Mouse (Mus musculus): ENCODE results near the gene Fam198b. TPM values are rescaled to one million over a fixed set of nuclear protein-coding genes. Genes with fewer than 3 reads are reported as not detected.

The Fam198b gene
- polyA plus RNA-seq, 1 experiment from 2014 or later, result 3.1 TPM

DNA sequence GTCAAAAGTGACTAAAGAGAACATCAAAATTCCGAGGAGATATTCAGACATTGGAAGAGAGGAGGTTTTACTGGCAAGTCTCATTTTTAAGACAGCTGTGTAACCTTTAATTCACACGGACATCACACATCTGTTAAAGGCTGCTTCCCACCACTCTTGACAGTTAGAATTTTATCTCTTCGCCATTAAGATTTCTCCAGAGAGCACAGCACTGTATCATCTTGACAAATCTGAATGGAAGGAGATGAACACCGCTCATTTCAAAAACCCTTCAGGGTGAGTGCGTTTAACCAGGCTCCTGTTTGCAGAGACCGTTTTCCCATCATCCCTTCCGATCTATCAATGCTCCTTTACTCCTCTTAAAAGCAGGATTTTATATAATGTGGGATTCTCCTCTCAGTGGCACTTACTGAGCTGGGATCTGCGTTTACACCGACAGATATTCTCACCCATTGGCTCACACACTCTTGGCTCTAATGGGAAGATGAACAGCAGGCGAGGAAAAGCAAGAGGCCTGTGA is 20.0 kb downstream of the Fam198b start:
- H3K4me3 ChIP-seq (ENCODE audit: low read depth, low read length), result no peak overlapping the region
- H3K4me2 ChIP-seq (replicated peaks; ENCODE audit: low read depth, low read length), result no peak overlapping the region
- no peaks in the 10 kb centered on the region for H3K36me3 ChIP-seq (ENCODE audit: control insufficient read depth, insufficient read depth, low read length)
- ATAC-seq (ENCODE audit: low FRiP score) (peak; percentile 38; the same call in 1 of the 2 replicates), DNase-seq (ENCODE audit: low spot score) (no peak)
- H3K27ac ChIP-seq (ENCODE audit: low read depth, low read length), result no peak overlapping the region
- no peak overlapping the region for H3K9ac ChIP-seq (ENCODE audit: low read depth, low read length)
- no peaks in the 10 kb centered on the region for H3K4me1 ChIP-seq (replicated peaks; ENCODE audit: control insufficient read depth, insufficient read depth, low read length)
- WGBS, result 79% methylated on average over 10 of the region's 10 CpGs
- no peaks in the 10 kb centered on the region for H3K27me3 ChIP-seq (ENCODE audit: control insufficient read depth, insufficient read depth, low read length)
- H3K9me3 ChIP-seq (ENCODE audit: control insufficient read depth, low read length), result no peaks in the 10 kb centered on the region

DNA sequence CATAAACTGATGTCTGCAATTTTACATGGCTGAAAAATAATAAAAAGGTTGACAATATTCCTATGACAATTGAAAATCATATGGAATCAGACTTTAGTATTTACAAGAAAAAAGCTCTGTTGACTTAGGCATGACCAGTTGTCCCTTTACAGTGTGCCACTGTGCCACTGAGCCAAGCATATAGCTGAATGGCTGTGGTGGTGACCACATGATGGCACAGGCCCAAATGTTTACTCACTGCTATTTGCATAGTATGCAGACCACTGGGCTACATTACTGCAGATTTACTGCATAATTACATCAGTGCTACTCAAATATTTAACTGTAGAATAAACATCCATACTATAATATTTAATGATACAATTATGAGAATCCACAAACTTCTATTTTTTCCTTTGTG is 21.1 kb downstream of the Fam198b start:
- Histone ChIP-seq H3K4me1 (replicated peaks; ENCODE audit: control insufficient read depth, insufficient read depth, low read length) (no peaks in the 10 kb centered on the region), H3K36me3 (ENCODE audit: control insufficient read depth, insufficient read depth, low read length) (no peaks in the 10 kb centered on the region), H3K4me3 (ENCODE audit: low read depth, low read length) (no peak overlapping the region), H3K27ac (ENCODE audit: low read depth, low read length) (no peak overlapping the region), H3K9me3 (ENCODE audit: control insufficient read depth, low read length) (no peaks in the 10 kb centered on the region), H3K9ac (ENCODE audit: low read depth, low read length) (no peak overlapping the region), H3K27me3 (ENCODE audit: control insufficient read depth, insufficient read depth, low read length) (no peaks in the 10 kb centered on the region), H3K4me2 (replicated peaks; ENCODE audit: low read depth, low read length) (no peak overlapping the region)
- ATAC-seq (ENCODE audit: low FRiP score) (no peak), DNase-seq (ENCODE audit: low spot score) (no peak)

DNA sequence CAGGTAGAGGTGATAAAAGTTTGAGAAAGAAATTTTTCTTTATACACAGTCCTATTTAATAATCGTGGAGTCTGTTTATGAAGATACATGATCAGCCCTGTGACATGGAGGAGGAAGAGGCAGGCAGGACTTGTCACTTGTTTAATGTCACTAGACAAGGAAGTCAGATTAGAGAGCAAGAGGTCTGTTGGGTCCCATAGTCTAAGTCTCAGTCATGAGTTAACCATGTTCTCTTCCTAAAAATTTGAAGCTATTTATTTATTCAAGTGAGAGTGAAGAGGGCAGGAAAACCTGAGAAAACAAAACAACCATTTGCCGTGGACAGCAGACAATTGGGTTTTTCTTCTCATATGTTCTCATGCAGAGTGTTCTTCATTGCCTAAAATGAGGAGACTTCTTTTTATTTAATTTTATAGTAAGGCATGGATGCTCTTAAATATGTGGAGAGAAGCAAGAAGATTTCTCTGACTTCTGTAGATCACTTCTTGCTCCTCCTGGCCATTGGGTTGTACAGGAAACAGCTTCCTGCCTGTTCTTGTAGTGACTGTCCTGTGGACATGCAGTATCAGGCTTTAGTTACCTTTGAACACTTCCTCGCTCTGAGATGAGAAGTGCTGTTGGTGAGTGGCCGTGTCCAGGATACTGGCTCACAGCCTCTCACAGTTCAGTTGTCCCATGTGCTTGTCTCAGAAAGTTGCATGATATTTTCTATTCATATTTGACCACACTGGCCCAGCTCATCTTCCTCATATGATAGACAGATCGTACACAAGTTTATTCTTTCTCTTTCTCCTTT is 22.1 kb downstream of the Fam198b start:
- Histone ChIP-seq H3K27me3 (ENCODE audit: control insufficient read depth, insufficient read depth, low read length) (no peaks in the 10 kb centered on the region), H3K4me1 (replicated peaks; ENCODE audit: control insufficient read depth, insufficient read depth, low read length) (no peaks in the 10 kb centered on the region), H3K9ac (ENCODE audit: low read depth, low read length) (no peak overlapping the region), H3K4me3 (ENCODE audit: low read depth, low read length) (no peak overlapping the region), H3K36me3 (ENCODE audit: control insufficient read depth, insufficient read depth, low read length) (no peaks in the 10 kb centered on the region), H3K27ac (ENCODE audit: low read depth, low read length) (no peak overlapping the region), H3K4me2 (replicated peaks; ENCODE audit: low read depth, low read length) (no peak overlapping the region), H3K9me3 (ENCODE audit: control insufficient read depth, low read length) (no peaks in the 10 kb centered on the region)
- WGBS, result 78% methylated on average over 5 of the region's 5 CpGs
- no peak for ATAC-seq (ENCODE audit: low FRiP score)
- DNase-seq (ENCODE audit: low spot score), result no peak

DNA sequence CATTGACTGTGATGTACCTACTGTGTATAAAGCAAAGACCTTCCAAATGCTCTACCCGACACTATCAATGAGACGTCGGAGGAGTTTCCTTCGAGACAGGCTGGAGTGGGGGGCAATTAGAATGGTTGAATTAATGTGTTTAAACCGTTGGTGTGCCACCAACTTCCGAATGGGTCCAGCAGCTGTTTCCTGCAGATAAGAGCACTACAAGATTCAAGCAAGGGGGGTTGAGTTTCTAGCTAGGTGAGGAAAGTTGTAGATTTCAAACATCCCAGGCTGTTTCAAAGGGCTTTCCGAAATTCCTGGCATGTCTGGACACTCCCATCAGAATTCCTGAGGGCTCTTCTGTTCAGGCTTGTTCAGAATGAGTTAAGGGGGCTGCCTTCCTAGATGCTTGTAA is 22.9 kb downstream of the Fam198b start:
- no peak overlapping the region for H3K27ac ChIP-seq (ENCODE audit: low read depth, low read length)
- DNase-seq (ENCODE audit: low spot score), result no peak
- no peaks in the 10 kb centered on the region for H3K27me3 ChIP-seq (ENCODE audit: control insufficient read depth, insufficient read depth, low read length)
- H3K4me3 ChIP-seq (ENCODE audit: low read depth, low read length), result no peak overlapping the region
- no peak overlapping the region for H3K4me2 ChIP-seq (replicated peaks; ENCODE audit: low read depth, low read length)
- no peak overlapping the region for H3K9ac ChIP-seq (ENCODE audit: low read depth, low read length)
- H3K9me3 ChIP-seq (ENCODE audit: control insufficient read depth, low read length), result no peaks in the 10 kb centered on the region
- H3K36me3 ChIP-seq (ENCODE audit: control insufficient read depth, insufficient read depth, low read length), result no peaks in the 10 kb centered on the region
- no peaks in the 10 kb centered on the region for H3K4me1 ChIP-seq (replicated peaks; ENCODE audit: control insufficient read depth, insufficient read depth, low read length)
- WGBS, result 66% methylated on average over 7 of the region's 7 CpGs
- no peak for ATAC-seq (ENCODE audit: low FRiP score)

DNA sequence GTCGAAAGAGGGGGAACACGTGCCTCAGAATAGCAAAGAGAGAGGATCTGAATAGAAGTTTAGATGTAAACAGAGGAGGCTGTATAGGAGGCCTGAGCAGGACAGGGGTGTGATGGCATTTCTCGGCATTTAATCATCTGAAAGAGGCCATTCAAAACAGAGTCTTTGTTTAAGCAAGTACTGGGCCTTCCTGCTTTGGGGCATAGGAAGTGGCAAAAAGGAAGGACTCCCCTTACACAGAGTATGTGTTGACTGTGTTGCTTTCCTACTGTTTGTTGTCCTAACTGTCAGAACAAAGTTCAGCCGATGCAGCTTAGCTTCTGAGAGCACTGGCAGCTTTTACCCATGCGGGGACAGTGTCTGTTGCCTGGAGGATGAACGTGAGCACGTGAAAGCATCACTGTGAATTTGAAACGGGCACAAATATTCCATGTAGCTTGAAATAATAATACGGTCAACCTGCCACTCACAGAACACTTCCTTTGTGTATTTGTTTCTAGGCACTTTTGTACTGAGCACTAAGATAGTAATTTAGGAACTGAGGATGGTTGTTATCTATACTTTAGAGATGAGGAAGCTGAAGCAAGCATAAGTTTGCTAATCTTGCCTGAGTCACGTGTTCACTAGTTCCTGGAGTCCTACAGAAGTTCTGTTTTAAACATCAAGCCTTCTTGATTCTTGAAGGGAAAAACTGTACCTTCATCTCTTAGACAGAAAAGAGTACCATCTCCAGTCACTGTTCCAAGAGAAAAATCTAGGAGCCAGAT is 26.2 kb downstream of the Fam198b start:
- no peaks in the 10 kb centered on the region for H3K36me3 ChIP-seq (ENCODE audit: control insufficient read depth, insufficient read depth, low read length)
- ATAC-seq (ENCODE audit: low FRiP score) (no peak), DNase-seq (ENCODE audit: low spot score) (no peak)
- H3K9ac ChIP-seq (ENCODE audit: low read depth, low read length), result no peak overlapping the region
- no peak overlapping the region for H3K4me2 ChIP-seq (replicated peaks; ENCODE audit: low read depth, low read length)
- WGBS, result 59% methylated on average over 10 of the region's 10 CpGs
- no peaks in the 10 kb centered on the region for H3K27me3 ChIP-seq (ENCODE audit: control insufficient read depth, insufficient read depth, low read length)
- no peak overlapping the region for H3K4me3 ChIP-seq (ENCODE audit: low read depth, low read length)
- no peak overlapping the region for H3K27ac ChIP-seq (ENCODE audit: low read depth, low read length)
- no peaks in the 10 kb centered on the region for H3K4me1 ChIP-seq (replicated peaks; ENCODE audit: control insufficient read depth, insufficient read depth, low read length)
- no peaks in the 10 kb centered on the region for H3K9me3 ChIP-seq (ENCODE audit: control insufficient read depth, low read length)

DNA sequence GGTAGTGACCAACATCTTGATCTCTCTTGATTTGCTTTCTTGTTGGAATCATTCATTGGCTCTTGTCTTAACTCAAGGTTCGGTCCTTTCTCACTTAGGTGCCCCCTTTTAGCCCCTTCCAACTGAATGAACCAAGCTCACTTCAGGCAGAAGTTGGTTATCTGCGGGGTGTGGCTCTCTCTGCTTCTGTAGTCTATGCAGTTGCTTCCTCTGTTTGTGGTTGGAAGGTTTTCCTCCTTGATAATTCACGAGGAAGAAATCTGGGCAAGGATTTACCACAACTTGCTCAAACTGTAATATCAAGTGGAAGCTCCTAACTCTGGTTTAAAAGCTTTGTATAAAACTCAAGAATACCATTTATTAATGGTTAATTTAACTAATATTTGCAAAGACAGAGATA is 26.8 kb downstream of the Fam198b start:
- Histone ChIP-seq H3K4me1 (replicated peaks; ENCODE audit: control insufficient read depth, insufficient read depth, low read length) (no peaks in the 10 kb centered on the region), H3K36me3 (ENCODE audit: control insufficient read depth, insufficient read depth, low read length) (no peaks in the 10 kb centered on the region), H3K27ac (ENCODE audit: low read depth, low read length) (no peak overlapping the region), H3K9me3 (ENCODE audit: control insufficient read depth, low read length) (no peaks in the 10 kb centered on the region), H3K4me2 (replicated peaks; ENCODE audit: low read depth, low read length) (no peak overlapping the region), H3K27me3 (ENCODE audit: control insufficient read depth, insufficient read depth, low read length) (no peaks in the 10 kb centered on the region), H3K4me3 (ENCODE audit: low read depth, low read length) (no peak overlapping the region), H3K9ac (ENCODE audit: low read depth, low read length) (no peak overlapping the region)
- DNase-seq (ENCODE audit: low spot score), result no peak
- WGBS, result 87% methylated on average over 3 of the region's 3 CpGs
- no peak for ATAC-seq (ENCODE audit: low FRiP score)

DNA sequence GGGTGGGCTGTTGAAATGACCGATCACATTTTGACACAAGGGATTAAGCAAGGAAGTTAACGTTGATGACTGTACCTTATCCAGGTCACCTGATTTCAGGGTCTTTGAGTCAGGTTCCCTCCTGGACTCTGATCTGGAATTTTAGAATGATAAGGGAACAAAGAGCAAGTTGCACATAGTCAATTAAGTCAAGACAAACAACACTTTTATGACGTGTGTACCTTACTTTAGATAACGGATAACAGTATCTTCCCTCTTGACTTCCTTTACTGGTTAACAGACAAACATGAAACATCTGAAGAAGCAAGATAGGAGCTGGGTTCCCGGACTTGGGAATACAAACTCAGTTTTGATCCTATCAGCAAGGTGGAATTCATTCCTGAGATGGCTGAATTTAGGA is 29.7 kb downstream of the Fam198b start:
- Histone ChIP-seq H3K9ac (ENCODE audit: low read depth, low read length) (no peak overlapping the region), H3K4me2 (replicated peaks; ENCODE audit: low read depth, low read length) (no peak overlapping the region), H3K4me1 (replicated peaks; ENCODE audit: control insufficient read depth, insufficient read depth, low read length) (no peaks in the 10 kb centered on the region), H3K9me3 (ENCODE audit: control insufficient read depth, low read length) (no peaks in the 10 kb centered on the region), H3K27me3 (ENCODE audit: control insufficient read depth, insufficient read depth, low read length) (no peaks in the 10 kb centered on the region), H3K4me3 (ENCODE audit: low read depth, low read length) (no peak overlapping the region), H3K27ac (ENCODE audit: low read depth, low read length) (no peak overlapping the region), H3K36me3 (ENCODE audit: control insufficient read depth, insufficient read depth, low read length) (no peaks in the 10 kb centered on the region)
- 89% methylated on average over 5 of the region's 5 CpGs for WGBS
- DNase-seq (ENCODE audit: low spot score) (no peak), ATAC-seq (ENCODE audit: low FRiP score) (no peak)

DNA sequence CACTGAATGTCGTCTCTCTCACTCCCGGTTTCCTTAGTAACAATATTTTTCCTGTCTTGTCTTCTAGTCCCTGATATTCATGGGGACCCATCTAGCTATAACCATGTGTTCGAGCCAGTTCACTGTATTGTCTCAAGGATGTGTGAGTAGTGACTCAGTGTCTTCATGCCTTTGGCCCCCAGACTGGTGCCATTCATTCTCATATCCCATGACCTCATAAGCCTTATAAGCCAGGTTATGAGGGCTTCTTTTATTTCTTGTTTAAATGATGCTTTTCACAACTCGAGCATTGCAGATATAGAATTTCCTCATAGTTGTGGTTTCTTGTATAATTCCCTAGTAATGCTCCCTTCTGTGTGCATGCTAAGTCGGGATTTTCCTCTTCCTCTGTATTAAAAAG is 31.9 kb downstream of the Fam198b start:
- H3K9ac ChIP-seq (ENCODE audit: low read depth, low read length), result no peak overlapping the region
- no peaks in the 10 kb centered on the region for H3K36me3 ChIP-seq (ENCODE audit: control insufficient read depth, insufficient read depth, low read length)
- no peak for DNase-seq (ENCODE audit: low spot score)
- no peak overlapping the region for H3K4me2 ChIP-seq (replicated peaks; ENCODE audit: low read depth, low read length)
- no peak overlapping the region for H3K4me3 ChIP-seq (ENCODE audit: low read depth, low read length)
- no peak for ATAC-seq (ENCODE audit: low FRiP score)
- H3K4me1 ChIP-seq (replicated peaks; ENCODE audit: control insufficient read depth, insufficient read depth, low read length), result no peaks in the 10 kb centered on the region
- no peak overlapping the region for H3K27ac ChIP-seq (ENCODE audit: low read depth, low read length)
- no peaks in the 10 kb centered on the region for H3K9me3 ChIP-seq (ENCODE audit: control insufficient read depth, low read length)
- 94% methylated on average over 5 of the region's 5 CpGs for WGBS
- H3K27me3 ChIP-seq (ENCODE audit: control insufficient read depth, insufficient read depth, low read length), result no peaks in the 10 kb centered on the region

DNA sequence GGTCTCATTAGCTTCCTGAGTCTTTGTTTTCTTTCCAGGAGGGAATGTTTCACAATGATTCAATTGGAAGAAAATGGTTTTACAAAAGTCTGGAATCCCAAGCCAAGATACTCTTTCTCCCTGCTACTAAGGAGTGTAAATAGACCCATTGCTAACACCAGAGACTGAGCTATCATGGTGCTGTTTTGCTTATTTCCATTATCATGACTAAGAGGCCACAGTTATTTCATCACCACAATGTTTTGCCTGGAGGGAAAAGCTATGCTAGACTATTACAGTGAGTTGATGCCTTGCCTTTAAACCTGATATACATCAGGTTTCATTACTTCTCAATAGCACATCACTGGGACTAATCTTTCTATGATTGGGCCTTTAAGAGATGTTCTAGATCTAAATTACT is 34.4 kb downstream of the Fam198b start:
- Histone ChIP-seq H3K27ac (ENCODE audit: low read depth, low read length) (no peak overlapping the region), H3K9me3 (ENCODE audit: control insufficient read depth, low read length) (no peaks in the 10 kb centered on the region), H3K4me1 (replicated peaks; ENCODE audit: control insufficient read depth, insufficient read depth, low read length) (no peaks in the 10 kb centered on the region), H3K27me3 (ENCODE audit: control insufficient read depth, insufficient read depth, low read length) (no peaks in the 10 kb centered on the region), H3K4me3 (ENCODE audit: low read depth, low read length) (no peak overlapping the region), H3K36me3 (ENCODE audit: control insufficient read depth, insufficient read depth, low read length) (no peaks in the 10 kb centered on the region), H3K4me2 (replicated peaks; ENCODE audit: low read depth, low read length) (no peak overlapping the region), H3K9ac (ENCODE audit: low read depth, low read length) (no peak overlapping the region)
- DNase-seq (ENCODE audit: low spot score), result no peak
- no peak for ATAC-seq (ENCODE audit: low FRiP score)

All from hindbrain, embryonic 11.5 days (tissue).